Mouse (Mus musculus): ENCODE measurements around the gene Chd4. TPM values are rescaled to one million over a fixed set of nuclear protein-coding genes. Genes with fewer than 3 reads are reported as not detected.
"Not testable (repeated sequence)": the region's sequence is repeated elsewhere in the genome, so short reads cannot be mapped to it uniquely, and the experiment has no call there.

The Chd4 gene
- total RNA-seq, 1 experiment from 2014 or later: 363 TPM

DNA sequence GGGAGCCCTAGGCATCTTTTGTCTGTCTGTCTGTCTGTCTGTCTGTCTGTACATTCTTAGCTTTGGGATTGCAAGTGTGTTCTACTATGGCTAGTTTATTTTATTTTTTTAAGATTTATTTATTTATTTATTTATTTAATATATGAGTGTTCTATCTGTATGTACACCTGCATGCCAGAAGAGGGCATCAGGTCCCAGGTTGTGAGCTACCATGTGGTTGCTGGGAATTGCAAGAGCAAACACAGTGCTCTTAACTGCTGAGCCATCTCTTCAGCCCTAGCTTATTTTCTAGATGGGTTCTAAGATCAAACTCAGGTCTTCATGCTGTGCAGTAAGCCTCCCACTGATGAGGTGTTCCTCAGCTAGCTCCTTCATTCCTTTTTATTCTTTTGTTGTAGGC, 58.8 kb downstream of the Chd4 start:
- no peak for ATAC-seq (ENCODE audit: extremely low read depth, insufficient number of reproducible peaks, low FRiP score, poor library complexity, severe bottlenecking)

DNA sequence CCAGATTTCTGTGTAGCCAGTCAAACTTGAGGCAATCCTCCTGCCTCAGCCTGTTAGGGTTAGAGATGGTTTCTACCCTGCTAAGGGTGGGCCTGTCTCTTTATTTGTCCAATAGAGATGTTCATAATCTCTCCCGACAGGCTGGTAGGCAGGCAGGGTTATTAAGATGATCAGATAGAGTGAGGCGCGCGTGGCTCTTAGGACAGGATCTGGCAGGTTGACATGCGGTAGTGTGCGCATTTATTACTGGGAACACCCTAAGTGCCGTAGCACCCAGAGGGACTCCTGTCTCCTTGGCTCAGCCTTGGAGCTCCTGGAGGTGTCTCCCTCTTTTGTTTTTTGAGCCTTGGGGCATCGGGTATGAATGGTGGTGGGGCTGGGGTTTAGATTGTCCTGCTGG, 59.5 kb downstream of the Chd4 start:
- no peak for ATAC-seq (ENCODE audit: extremely low read depth, insufficient number of reproducible peaks, low FRiP score, poor library complexity, severe bottlenecking)

DNA sequence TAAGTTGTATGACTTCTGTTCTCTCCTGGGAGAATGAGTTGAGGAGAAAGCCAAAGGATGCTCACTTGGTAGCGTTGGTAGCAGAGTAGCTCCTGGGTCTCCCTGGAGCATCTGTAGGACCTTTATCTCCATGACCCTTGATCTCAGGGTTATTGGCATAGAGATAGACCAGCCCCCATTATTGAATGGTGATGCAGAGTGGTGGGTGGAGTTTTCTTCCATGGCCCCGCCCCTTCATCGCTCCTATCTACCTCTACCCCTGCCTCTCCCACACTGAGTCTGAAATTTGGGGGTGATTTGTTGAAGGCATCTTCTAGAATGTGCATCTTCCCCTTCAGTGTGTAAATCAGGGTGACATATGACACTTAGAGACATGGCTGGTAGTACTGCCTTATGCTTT, 60.7 kb downstream of the Chd4 start:
- no peak for ATAC-seq (ENCODE audit: extremely low read depth, insufficient number of reproducible peaks, low FRiP score, poor library complexity, severe bottlenecking)

DNA sequence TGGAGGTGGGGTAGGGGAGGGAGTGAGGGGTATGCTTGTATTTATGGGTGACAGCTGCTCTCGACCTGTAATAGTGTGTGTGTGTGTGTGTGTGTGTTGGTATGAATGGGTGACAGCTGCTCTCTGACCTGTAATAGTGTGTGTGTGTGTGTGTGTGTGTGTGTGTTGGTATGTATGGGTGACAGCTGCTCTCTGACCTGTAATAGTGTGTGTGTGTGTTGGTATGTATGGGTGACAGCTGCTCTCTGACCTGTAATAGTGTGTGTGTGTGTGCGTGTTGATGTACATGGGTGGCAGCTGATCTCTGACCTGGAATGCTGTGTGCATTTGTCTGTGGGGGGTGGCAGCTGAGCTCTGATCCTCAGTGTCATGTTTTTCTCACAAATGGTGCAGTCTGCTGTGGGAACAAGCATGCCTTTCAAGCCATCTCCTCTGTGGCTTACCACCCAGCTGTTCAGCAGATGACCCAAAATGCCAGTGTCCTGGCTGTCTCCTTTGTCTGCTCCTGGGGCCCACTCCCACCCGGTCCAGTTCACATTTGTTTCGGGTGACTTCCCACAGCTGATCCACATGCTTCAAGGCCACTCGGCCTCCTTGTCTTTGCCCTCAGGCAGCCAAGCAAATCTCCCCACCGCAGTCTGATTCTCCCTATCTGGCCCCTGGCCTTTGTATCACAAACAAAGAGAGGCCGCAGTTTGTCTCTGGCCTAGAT, 61.3 kb downstream of the Chd4 start:
- no peak for ATAC-seq (ENCODE audit: extremely low read depth, insufficient number of reproducible peaks, low FRiP score, poor library complexity, severe bottlenecking)

DNA sequence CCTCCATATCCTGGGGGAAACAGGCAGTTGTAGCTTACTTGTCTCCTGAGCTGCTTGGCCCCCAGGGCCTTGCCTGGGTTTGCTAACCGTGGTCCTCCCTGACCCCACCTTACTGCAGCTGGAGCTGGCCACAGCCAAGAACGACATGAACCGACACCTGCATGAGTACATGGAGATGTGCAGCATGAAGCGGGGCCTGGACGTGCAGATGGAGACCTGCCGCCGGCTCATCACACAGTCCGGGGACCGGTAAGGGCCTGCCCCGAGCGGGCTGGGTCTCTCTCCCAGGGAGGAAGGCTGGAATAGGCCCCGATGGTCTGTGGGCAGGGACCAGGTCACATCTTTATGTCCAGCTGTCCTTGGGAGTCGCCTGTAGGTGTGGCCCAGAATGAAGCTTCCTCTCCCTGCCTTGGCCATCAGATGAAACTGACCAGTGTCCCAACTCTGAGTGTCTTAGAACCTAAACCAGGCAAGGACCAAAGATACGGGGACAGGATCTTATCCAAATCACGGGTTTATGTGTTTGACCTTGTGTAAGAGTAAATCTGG, 63.2 kb downstream of the Chd4 start:
- ATAC-seq (ENCODE audit: extremely low read depth, insufficient number of reproducible peaks, low FRiP score, poor library complexity, severe bottlenecking): no peak

DNA sequence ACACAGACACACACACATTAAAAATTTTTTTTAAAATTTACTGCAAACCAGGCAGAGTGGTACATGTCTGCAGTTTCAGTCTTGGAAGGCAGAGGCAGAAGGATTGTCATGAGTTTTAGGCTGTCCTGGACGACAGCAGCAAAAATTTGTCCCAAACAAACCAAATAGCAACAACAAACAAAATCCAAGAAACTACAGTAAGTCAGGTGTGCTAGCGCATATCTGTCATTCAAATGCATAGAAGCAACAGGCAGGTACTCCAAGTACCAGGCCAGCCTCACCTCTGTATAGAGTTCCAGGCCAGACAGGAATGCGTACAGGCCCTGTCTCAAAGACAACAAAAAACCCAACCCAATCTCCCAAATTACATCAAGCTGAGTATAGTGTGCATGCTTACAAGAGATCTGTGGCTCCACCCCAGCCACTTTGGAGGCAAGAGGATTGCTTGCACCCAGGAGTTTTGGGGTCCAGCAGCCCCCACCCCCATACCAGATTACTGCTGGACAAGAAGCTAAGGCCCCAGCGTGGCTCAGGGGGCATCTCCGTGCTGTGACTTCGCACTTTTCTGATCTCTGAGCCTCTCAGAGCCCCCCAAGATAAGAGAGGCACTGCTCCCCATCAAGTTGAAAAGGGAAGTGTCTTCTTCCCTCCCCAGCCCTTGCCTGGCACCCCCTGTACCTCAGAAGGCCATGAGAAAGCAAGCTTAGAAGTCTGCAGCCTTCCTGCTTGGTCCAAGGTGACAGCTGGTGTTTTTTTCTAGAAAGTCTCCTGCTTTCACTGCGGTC, 64.2 kb downstream of the Chd4 start:
- ATAC-seq (ENCODE audit: extremely low read depth, insufficient number of reproducible peaks, low FRiP score, poor library complexity, severe bottlenecking): no peak

DNA sequence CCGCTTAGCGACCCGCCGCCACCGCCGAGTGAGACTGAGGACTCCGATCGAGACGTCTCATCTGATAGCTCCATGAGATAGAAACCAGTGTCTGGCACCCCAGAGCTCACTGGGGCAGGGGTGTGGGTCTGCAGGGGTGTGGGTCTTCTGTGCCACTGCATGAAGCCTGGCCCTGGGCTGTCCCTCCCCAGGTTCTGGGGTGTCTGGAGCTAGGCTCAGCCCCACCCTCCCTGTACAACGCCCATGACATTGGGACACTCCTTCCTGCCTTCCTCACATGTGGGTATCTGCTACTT, 64.7 kb downstream of the Chd4 start:
- ATAC-seq (ENCODE audit: extremely low read depth, insufficient number of reproducible peaks, low FRiP score, poor library complexity, severe bottlenecking): no peak

DNA sequence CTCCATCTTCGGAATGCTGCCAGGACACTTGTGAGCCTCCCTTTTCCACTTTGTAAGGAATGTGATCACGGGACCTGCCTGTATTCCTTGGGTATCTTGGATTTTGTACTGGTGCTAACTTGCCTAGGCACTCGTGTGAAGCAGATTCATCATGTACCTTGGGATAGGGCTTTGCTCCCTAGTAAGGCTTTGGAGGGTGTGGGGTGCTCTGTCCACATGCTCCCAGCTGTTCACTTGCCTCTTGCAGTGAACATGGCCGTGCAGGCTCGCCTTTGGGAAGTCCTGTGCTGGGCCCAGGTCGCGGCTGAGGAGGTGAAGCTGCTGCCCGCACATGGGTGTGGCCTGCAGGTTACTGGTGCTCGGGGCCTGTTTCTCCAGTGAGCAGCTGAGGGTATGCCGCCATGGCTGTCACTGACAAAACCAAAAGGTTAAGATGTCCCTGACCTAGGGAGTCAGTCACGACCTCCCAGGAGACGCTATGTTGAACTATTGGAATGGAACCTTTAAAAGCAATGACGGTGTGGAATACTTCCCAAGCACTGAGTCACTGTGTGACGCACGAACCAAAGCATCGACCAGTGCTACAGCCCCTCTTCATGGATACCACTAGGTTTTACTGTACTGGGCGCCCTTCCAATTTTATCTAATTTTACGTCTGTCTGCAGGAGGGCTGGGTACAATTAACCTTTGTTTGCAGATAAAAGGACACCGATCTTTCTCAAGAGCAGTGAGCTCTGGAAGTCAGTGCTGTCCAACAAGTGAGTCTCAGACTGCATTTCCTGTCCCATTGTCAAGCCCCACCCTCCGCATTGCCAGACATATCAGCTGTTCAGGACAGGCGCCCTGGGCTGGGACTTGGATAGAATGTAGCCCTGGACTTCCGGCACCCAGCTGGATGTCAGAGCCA, 65.3 kb downstream of the Chd4 start:
- no peak for ATAC-seq (ENCODE audit: extremely low read depth, insufficient number of reproducible peaks, low FRiP score, poor library complexity, severe bottlenecking)

DNA sequence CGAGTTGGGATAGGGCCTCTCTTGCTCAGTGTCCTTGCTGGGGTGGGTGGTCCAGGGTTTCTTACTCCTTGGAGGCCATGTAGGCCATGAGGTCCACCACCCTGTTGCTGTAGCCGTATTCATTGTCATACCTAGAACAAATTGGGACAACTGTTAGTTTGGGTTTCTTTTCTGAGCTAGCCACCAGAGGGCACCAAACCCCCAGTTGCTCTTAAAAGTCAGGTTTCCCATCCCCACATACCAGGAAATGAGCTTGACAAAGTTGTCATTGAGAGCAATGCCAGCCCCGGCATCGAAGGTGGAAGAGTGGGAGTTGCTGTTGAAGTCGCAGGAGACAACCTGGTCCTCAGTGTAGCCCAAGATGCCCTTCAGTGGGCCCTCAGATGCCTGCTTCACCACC, 66.2 kb downstream of the Chd4 start:
- ATAC-seq (ENCODE audit: extremely low read depth, insufficient number of reproducible peaks, low FRiP score, poor library complexity, severe bottlenecking): not testable (repeated sequence)

DNA sequence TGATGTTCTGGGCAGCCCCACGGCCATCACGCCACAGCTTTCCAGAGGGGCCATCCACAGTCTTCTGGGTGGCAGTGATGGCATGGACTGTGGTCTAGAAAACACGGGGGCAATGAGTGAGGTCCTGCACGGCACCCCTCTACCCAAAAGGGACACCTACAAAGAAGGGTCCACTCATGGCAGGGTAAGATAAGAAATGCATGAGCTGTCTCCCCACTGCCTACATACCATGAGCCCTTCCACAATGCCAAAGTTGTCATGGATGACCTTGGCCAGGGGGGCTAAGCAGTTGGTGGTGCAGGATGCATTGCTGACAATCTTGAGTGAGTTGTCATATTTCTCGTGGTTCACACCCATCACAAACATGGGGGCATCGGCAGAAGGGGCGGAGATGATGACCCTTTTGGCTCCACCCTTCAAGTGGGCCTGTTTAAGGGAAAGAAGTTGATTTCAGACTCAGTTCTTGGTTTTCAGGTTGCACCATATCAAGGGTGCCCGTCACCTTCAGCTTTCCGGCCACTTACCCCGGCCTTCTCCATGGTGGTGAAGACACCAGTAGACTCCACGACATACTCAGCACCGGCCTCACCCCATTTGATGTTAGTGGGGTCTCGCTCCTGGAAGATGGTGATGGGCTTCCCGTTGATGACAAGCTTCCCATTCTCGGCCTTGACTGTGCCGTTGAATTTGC, 67.0 kb downstream of the Chd4 start:
- ATAC-seq (ENCODE audit: extremely low read depth, insufficient number of reproducible peaks, low FRiP score, poor library complexity, severe bottlenecking): not testable (repeated sequence)

DNA sequence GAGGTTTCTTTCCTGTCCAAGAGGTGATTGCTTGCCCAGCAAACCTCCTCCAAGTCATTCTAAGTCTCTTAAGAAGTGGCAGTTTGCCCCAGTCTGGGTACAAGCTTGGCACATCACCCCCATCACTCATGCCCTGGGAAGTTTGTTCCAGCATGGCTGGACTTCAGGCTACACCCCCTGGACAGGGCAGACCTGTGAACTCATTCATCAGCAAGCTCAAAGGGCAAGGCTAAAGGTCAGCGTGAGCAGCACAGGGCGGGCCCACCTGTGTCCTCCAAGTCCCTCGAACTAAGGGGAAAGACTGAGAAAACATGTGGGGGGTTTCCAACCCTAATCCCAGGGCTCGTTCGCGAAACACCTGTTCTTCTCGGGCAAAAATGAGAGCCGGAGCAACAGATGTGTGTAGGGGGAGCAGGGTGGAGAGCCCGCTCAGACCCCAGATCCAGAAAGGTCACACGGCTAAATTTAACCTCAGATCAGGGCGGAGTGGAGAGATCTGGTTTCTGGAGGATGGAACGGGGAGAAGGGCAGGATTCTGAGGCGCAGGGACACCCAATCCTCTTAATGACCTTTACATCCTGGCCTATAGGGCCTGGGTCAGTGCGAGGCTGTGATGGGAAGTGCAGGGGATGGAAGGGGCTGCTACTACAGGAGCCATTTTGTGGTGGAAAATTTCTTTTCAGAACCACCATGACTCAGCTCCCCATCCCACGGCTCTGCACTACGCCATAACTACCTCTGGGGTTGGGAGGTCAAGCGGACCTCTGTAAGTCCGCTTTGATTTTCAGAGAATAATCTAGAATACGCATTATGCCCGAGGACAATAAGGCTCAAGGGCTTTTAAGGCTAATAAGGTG, 68.2 kb downstream of the Chd4 start:
- 0 out of 2 replicates have a peak, but pooled peaks have one; percentile 2 for ATAC-seq (ENCODE audit: extremely low read depth, insufficient number of reproducible peaks, low FRiP score, poor library complexity, severe bottlenecking)

DNA sequence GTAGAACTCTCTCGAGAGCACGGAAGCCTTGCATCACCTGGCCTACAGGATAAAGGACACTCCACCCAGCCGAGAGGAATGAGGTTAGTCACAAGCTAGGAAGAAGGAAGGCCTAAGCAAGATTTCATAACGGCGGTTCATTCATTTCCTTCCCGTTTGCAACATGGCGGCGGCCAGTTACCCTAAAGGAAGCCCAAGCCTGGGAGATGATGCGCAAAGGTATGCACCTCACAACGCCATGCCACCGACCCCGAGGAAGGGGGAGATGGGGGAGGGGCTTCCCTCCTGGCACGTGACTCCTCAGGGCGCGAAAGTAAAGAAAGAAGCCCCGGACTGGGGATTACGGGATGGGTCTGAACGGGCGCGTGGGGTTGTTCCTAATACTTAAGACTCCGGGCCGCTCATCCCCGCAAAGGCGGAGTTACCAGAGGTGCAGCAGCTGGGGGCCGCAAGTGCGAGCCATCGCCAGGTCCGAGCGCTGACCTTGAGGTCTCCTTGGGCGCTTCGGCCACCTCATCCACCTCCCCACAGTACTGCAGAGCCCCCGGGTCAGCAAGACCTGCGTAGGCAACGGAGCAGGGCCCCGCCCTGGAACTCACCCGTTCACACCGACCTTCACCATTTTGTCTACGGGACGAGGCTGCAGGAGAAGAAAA, 69.0 kb downstream of the Chd4 start:
- ATAC-seq (ENCODE audit: extremely low read depth, insufficient number of reproducible peaks, low FRiP score, poor library complexity, severe bottlenecking): peak; percentile 26

DNA sequence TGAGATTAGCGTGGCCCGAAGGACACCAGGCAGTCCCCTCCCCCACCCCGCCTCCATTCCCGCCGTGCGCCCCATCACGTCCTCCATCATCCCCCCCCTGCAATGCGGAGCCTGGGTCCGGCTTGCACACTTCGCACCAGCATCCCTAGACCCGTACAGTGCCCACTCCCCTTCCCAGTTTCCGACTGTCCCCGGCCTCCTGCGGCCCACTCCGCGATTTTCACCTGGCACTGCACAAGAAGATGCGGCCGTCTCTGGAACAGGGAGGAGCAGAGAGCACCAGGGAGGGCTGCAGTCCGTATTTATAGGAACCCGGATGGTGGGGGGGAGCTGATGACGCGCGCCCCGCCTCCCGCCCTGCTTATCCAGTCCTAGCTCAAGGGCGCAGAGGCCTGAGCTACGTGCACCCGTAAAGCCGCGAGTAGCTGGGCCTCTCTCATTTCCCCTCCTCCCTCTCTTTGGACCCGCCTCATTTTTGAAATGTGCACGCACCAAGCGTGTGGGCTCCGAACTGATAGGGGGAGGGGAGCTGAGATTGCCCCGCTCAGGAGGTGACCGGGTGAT, 69.6 kb downstream of the Chd4 start:
- peak; percentile 87 for ATAC-seq (ENCODE audit: extremely low read depth, insufficient number of reproducible peaks, low FRiP score, poor library complexity, severe bottlenecking)

DNA sequence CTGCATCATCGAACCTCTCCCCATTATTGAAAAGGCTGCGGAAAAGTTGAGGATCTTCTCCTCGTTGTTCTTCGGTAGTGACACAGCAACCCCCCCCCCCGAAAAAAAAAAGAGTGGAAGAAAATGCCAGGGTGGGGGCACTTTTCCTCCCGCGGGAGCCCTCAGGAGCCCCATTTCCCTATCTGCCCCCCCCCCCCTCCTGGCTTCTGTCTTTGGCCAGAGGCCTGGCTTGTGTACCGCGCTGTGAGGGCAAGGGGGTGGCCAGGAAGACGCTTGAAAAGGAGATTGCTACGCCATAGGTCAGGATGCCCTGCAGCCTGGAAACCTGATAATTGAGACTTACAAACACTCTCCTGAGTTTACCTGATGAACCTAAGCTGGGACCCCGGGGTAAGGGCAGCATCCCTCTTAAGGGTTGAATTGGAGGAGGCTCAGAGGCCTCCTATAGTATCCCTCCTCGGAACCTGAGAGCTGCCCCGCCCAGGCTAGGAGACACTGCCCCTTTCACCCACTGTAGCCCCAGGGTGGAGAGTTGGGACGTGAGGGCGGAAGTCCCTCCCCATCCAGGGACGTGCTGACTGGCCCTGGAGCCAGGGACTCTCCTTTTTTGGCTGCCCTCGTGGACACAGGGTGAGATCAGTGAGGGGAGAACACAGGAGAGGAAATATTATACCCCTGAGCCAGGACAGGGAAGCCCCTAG, 70.4 kb downstream of the Chd4 start, which contains the start of gene Gapdh:
TSS of gene Gapdh (minus strand) at position 417 of the 701 bp plus-strand sequence.
- ATAC-seq (ENCODE audit: extremely low read depth, insufficient number of reproducible peaks, low FRiP score, poor library complexity, severe bottlenecking): no peak

DNA sequence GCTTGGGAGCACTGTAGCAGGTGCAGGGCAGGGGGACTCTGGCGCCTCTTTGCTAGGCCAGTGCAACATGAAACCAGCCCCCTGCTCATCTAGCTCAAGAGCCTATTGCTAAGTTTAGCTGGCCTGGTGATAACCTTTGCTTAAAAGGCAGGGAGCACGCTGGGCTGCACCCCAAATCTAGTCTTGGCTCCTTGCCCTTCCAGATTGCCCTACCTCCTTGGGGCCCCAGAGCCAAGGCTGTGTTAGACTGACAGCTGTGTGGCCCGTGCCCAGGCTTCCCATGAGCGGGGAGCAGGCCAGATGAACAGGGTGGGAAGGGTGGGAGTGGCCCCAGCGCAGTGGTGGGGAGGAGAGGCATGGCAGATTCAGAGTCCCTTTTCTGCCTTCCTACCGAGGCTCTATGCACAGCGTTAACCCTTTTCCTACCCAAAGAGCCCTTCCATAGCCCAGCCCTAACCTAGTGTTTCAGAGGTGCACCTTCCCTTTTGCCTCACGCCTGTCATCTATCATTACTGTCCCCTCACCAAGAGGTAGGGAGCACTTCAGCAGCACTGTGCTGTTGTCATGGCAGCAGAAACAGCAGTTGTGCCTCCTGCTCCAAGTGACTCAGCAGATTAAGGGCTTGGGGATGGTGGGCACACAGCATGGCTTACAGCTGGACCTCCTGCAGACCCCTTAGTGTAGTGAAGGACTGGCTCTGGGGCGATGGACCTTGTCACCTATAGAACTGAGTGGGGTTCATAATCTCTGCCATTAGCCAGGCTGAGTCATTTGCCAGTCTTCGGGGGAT, 71.3 kb downstream of the Chd4 start:
- ATAC-seq (ENCODE audit: extremely low read depth, insufficient number of reproducible peaks, low FRiP score, poor library complexity, severe bottlenecking): no peak

DNA sequence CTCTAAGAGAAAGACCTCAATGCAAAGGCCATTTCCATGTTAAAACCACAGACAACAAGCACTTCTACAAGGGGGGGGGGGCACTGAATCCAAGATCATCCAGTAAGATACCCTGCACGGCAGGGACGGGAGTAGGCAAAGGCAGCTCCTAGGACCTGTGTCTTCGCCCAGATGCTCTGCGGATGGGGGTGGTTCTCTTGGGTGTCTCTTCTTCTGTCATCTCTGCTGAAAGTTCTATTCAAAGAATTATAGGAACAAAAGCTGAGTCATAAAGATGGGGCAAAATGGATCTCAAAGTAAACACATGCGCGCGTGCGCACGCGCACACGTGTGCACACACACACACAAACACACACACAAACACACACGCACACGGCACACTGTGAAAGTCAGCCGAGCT, 72.3 kb downstream of the Chd4 start:
- ATAC-seq (ENCODE audit: extremely low read depth, insufficient number of reproducible peaks, low FRiP score, poor library complexity, severe bottlenecking): no peak
